Mouse (Mus musculus): ENCODE data around the gene Rcl1. TPM values are rescaled to one million over a fixed set of nuclear protein-coding genes. Genes with fewer than 3 reads are reported as not detected.

Gene Rcl1
- polyA plus RNA-seq, 2 experiments, result 30.9 to 48.6 TPM

DNA sequence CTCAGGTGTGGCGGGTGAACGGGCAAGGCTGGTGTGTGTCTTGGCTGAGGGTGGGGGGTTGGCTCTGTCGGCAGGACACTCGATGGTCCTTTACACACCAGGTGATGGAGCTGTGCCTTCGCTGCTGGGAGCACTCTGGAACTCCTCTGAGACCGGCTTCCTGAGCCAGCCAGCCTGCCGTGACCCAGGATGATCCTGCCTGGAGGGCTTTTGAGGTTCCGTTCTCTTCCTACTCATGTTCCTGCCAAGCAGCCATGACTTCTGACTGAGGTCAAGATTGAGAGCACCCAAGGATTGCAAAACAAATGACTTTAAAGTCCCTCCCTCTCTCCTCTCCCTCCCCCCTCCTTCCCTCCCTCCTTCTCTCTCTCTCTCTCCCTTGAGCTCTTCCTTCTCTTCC, 11.5 kb downstream of the Rcl1 start:
- H3K4me2 ChIP-seq (replicated peaks; ENCODE audit: low read depth, low read length, severe bottlenecking), result no peak overlapping the region
- WGBS, result 80% methylated on average over 8 of the region's 8 CpGs

DNA sequence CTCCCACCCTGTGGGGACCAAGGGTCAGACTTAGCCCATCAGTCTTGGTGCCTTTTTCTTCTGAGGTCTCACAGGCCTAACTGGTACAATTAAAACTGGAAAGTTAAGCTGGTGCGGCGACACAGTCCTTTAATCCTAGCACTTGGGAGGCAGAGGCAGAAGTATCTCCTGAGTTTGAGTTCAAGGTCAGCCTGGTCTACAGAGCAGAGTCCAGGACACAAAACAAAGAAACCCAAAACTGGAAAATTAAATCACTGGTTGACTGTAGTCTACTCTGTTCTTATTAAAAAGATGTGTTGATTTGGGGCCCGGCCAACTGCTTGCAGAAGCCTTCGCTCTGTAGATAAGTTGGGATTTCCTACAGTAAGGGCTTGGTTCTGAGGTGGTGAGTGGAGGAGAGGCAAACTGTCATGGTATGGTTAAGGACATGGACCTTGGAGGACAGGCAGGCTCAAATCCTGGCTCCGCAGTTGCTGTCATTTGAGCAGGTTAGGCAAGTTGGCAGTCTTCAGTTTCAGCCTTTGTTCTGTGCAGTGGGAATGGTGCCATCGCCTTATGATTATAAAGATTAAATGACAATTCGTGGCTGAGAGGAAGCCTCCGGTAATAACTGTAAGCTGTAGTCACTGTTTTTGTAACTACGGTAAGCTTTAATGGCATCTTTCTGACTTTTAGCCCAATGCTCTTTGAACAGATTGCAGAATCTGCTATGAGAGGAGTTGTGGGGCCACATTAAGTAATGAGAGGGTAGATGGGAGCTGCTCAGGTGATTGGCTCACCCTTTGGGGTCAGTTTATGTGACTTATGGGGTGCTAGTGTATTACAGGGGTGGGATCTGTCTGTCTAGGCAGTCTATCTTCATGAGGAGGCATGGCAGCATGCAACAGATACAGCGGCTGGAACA, 12.8 kb downstream of the Rcl1 start:
- peaks cover 12% of the 10 kb centered on the region for H3K36me3 ChIP-seq (ENCODE audit: control insufficient read depth, insufficient read depth, low read length)
- H3K4me3 ChIP-seq (replicated peaks; ENCODE audit: low read length), result no peak overlapping the region
- H3K9ac ChIP-seq (ENCODE audit: low read depth, low read length, severe bottlenecking), result no peak overlapping the region
- ATAC-seq (ENCODE audit: low FRiP score, low read depth) (no peak), DNase-seq (ENCODE audit: low spot score) (no peak)
- no peaks in the 10 kb centered on the region for H3K9me3 ChIP-seq (ENCODE audit: control insufficient read depth, low read length)
- no peak for TF ChIP-seq POLR2A (IDR thresholded peaks at IDR 0.05; ENCODE audit: borderline replicate concordance, extremely low read depth, insufficient read depth, insufficient read length)
- H3K27ac ChIP-seq (replicated peaks; ENCODE audit: low read depth, low read length), result no peak overlapping the region
- no peaks in the 10 kb centered on the region for H3K4me1 ChIP-seq (ENCODE audit: control insufficient read depth, insufficient read depth, low read length)
- WGBS, result 93% methylated on average over 10 of the region's 10 CpGs
- no peak overlapping the region for H3K4me2 ChIP-seq (replicated peaks; ENCODE audit: low read depth, low read length, severe bottlenecking)
- H3K27me3 ChIP-seq (ENCODE audit: control insufficient read depth, insufficient read depth, low read length), result no peaks in the 10 kb centered on the region

More for the DNA sequence above, 11.5 kb downstream of the Rcl1 start:
- no peaks in the 10 kb centered on the region for H3K9me3 ChIP-seq (ENCODE audit: control insufficient read depth, low read length)
- no peaks in the 10 kb centered on the region for H3K4me1 ChIP-seq (ENCODE audit: control insufficient read depth, insufficient read depth, low read length)
- H3K36me3 ChIP-seq (ENCODE audit: control insufficient read depth, insufficient read depth, low read length), result peaks cover 2% of the 10 kb centered on the region; the same call in 1 of the 2 replicates
- no peak overlapping the region for H3K4me3 ChIP-seq (replicated peaks; ENCODE audit: low read length)
- ATAC-seq (ENCODE audit: low FRiP score, low read depth), result no peak
- H3K27ac ChIP-seq (replicated peaks; ENCODE audit: low read depth, low read length), result no peak overlapping the region
- no peak for TF ChIP-seq POLR2A (IDR thresholded peaks at IDR 0.05; ENCODE audit: borderline replicate concordance, extremely low read depth, insufficient read depth, insufficient read length)
- DNase-seq (ENCODE audit: low spot score), result no peak
- H3K9ac ChIP-seq (ENCODE audit: low read depth, low read length, severe bottlenecking), result no peak overlapping the region
- no peaks in the 10 kb centered on the region for H3K27me3 ChIP-seq (ENCODE audit: control insufficient read depth, insufficient read depth, low read length)

DNA sequence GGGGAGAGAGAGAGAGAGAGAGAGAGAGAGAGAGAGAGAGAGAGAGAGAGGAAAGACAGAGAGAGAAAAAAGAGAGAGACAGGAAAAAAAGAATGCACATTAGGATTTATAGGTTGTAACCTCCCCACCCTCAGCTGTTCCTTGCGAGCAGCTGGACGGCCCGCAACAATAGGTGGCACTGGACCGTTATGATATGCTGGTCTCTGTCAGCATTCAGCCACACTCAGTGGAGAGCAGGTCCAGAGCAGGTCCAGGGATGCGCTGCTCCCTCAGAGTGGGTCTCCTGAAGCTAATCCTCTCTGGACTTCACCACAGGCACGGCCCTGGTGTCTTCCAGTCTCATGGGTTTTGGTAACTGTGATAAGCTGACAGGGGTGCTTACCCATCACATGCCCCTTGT, 15.6 kb downstream of the Rcl1 start:
- no peak for DNase-seq (ENCODE audit: low spot score)
- peaks cover 16% of the 10 kb centered on the region for H3K36me3 ChIP-seq (ENCODE audit: control insufficient read depth, insufficient read depth, low read length)
- no peak for TF ChIP-seq POLR2A (IDR thresholded peaks at IDR 0.05; ENCODE audit: borderline replicate concordance, extremely low read depth, insufficient read depth, insufficient read length)
- 94% methylated on average over 6 of the region's 6 CpGs for WGBS
- H3K9ac ChIP-seq (ENCODE audit: low read depth, low read length, severe bottlenecking), result no peak overlapping the region
- no peak overlapping the region for H3K4me3 ChIP-seq (replicated peaks; ENCODE audit: low read length)
- H3K4me1 ChIP-seq (ENCODE audit: control insufficient read depth, insufficient read depth, low read length), result no peaks in the 10 kb centered on the region
- H3K27me3 ChIP-seq (ENCODE audit: control insufficient read depth, insufficient read depth, low read length), result no peaks in the 10 kb centered on the region
- no peak overlapping the region for H3K4me2 ChIP-seq (replicated peaks; ENCODE audit: low read depth, low read length, severe bottlenecking)
- no peaks in the 10 kb centered on the region for H3K9me3 ChIP-seq (ENCODE audit: control insufficient read depth, low read length)
- no peak for ATAC-seq (ENCODE audit: low FRiP score, low read depth)
- H3K27ac ChIP-seq (replicated peaks; ENCODE audit: low read depth, low read length), result no peak overlapping the region

DNA sequence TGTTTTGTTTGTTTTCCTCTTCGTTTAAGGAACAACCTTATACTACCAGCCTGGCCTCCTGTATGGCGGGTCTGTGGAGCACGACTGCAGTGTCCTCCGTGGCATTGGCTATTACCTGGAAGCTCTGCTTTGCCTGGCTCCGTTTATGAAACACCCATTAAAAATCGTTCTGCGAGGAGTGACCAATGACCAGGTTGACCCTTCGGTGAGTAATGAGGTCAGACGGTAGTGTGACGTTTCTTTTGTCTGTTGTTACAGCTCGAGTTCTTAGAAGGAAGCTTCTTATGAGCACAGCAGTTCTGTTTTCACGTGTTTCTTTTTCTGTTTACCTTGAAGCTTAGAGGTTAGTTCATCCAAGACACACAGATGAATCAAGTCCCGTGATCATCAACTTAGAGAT, 17.0 kb downstream of the Rcl1 start:
- no peak for DNase-seq (ENCODE audit: low spot score)
- TF ChIP-seq POLR2A (IDR thresholded peaks at IDR 0.05; ENCODE audit: borderline replicate concordance, extremely low read depth, insufficient read depth, insufficient read length), result no peak
- H3K4me2 ChIP-seq (replicated peaks; ENCODE audit: low read depth, low read length, severe bottlenecking), result no peak overlapping the region
- 88% methylated on average over 13 of the region's 13 CpGs for WGBS
- no peaks in the 10 kb centered on the region for H3K4me1 ChIP-seq (ENCODE audit: control insufficient read depth, insufficient read depth, low read length)
- H3K9ac ChIP-seq (ENCODE audit: low read depth, low read length, severe bottlenecking), result no peak overlapping the region
- ATAC-seq (ENCODE audit: low FRiP score, low read depth), result no peak
- H3K4me3 ChIP-seq (replicated peaks; ENCODE audit: low read length), result no peak overlapping the region
- no peaks in the 10 kb centered on the region for H3K27me3 ChIP-seq (ENCODE audit: control insufficient read depth, insufficient read depth, low read length)
- no peaks in the 10 kb centered on the region for H3K9me3 ChIP-seq (ENCODE audit: control insufficient read depth, low read length)
- no peak overlapping the region for H3K27ac ChIP-seq (replicated peaks; ENCODE audit: low read depth, low read length)
- H3K36me3 ChIP-seq (ENCODE audit: control insufficient read depth, insufficient read depth, low read length), result peaks cover 27% of the 10 kb centered on the region

DNA sequence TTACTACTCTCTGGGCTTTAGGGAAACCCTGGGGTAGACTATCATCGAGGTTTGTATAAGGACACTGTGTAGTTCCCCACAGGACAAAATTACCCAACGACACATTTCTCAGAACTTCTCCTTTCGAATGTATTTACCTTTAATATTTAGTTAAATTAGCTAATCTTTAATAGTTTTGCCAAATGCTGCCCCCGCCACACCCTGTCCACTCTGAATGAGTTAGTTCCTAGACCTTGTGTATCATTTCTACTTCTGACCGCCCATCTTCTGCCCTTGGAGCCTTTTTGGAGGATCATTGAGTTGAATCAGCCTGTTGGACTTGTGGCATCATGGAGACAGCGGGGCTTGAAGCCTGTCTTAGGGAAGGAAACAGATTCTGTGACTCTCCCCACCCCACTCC, 19.1 kb downstream of the Rcl1 start:
- Histone ChIP-seq H3K27ac (replicated peaks; ENCODE audit: low read depth, low read length) (no peak overlapping the region), H3K4me2 (replicated peaks; ENCODE audit: low read depth, low read length, severe bottlenecking) (no peak overlapping the region), H3K4me1 (ENCODE audit: control insufficient read depth, insufficient read depth, low read length) (no peaks in the 10 kb centered on the region), H3K9me3 (ENCODE audit: control insufficient read depth, low read length) (no peaks in the 10 kb centered on the region), H3K27me3 (ENCODE audit: control insufficient read depth, insufficient read depth, low read length) (no peaks in the 10 kb centered on the region), H3K4me3 (replicated peaks; ENCODE audit: low read length) (no peak overlapping the region), H3K36me3 (ENCODE audit: control insufficient read depth, insufficient read depth, low read length) (peaks cover 42% of the 10 kb centered on the region), H3K9ac (ENCODE audit: low read depth, low read length, severe bottlenecking) (no peak overlapping the region)
- ATAC-seq (ENCODE audit: low FRiP score, low read depth) (no peak), DNase-seq (ENCODE audit: low spot score) (no peak)
- WGBS, result 95% methylated on average over 6 of the region's 6 CpGs
- no peak for TF ChIP-seq POLR2A (IDR thresholded peaks at IDR 0.05; ENCODE audit: borderline replicate concordance, extremely low read depth, insufficient read depth, insufficient read length)
